Mouse (Mus musculus) testis, postnatal 10 days (tissue): ENCODE results near the gene Gm49380.
"Not testable (repeated sequence)": the region's sequence is repeated elsewhere in the genome, so short reads cannot be mapped to it uniquely, and the experiment has no call there.

Source experiments
- DNase-seq: peaks from one replicate; pipeline ENCODE4 v3.0.0; 2021; ENCODE audit warnings: low spot score

Gene Gm49380

GRCm38 (mm10) chr9:44125026-44125425 lies 11.7 kb upstream of the Gm49380 start:
- no peak for DNase-seq

GRCm38 (mm10) chr9:44124317-44124716 lies 11.0 kb upstream of the Gm49380 start:
- DNase-seq, result no peak

- DNase-seq, result no peak
Observed at GRCm38 (mm10) chr9:44119948-44120465, 6.7 kb upstream of the Gm49380 start.

GRCm38 (mm10) chr9:44119011-44119410 lies 5.7 kb upstream of the Gm49380 start:
- peak; percentile 75 for DNase-seq

GRCm38 (mm10) chr9:44116182-44116581 lies 2.9 kb upstream of the Gm49380 start:
- DNase-seq, result no peak

GRCm38 (mm10) chr9:44115599-44115998 lies 2.3 kb upstream of the Gm49380 start:
- DNase-seq, result no peak

- DNase-seq, result no peak
Observed at GRCm38 (mm10) chr9:44114453-44114852, 1.2 kb upstream of the Gm49380 start.

- DNase-seq, result not testable (repeated sequence)
Observed at GRCm38 (mm10) chr9:44111909-44112308, 1.4 kb downstream of the Gm49380 start.

GRCm38 (mm10) chr9:44109360-44110095 lies 3.8 kb downstream of the Gm49380 start:
- peak; percentile 87 for DNase-seq

GRCm38 (mm10) chr9:44108269-44109055 lies 4.8 kb downstream of the Gm49380 start:
- no peak for DNase-seq

- peak; percentile 84 for DNase-seq
Observed at GRCm38 (mm10) chr9:44107557-44108179, 5.6 kb downstream of the Gm49380 start.

- DNase-seq, result peak; percentile 91
Observed at GRCm38 (mm10) chr9:44107110-44107509, 6.2 kb downstream of the Gm49380 start, which contains the start of gene C1qtnf5. C1qtnf5 (plus strand) TSS chr9:44107245.

GRCm38 (mm10) chr9:44106596-44106995 lies 6.7 kb downstream of the Gm49380 start:
- DNase-seq, result no peak

- DNase-seq, result no peak
Observed at GRCm38 (mm10) chr9:44106182-44106581, 7.1 kb downstream of the Gm49380 start.

- DNase-seq, result no peak
Observed at GRCm38 (mm10) chr9:44105781-44106180, 7.5 kb downstream of the Gm49380 start.

GRCm38 (mm10) chr9:44104881-44105280 lies 8.4 kb downstream of the Gm49380 start:
- no peak for DNase-seq

GRCm38 (mm10) chr9:44101490-44101889 lies 11.8 kb downstream of the Gm49380 start, which contains the start of gene Mfrp:
Mfrp (plus strand) TSS chr9:44101729.
- DNase-seq, result no peak

GRCm38 (mm10) chr9:44096536-44096935 lies 16.8 kb downstream of the Gm49380 start:
- DNase-seq, result no peak

GRCm38 (mm10) chr9:44095781-44096180 lies 17.5 kb downstream of the Gm49380 start:
- DNase-seq, result no peak

- no peak for DNase-seq
Observed at GRCm38 (mm10) chr9:44094737-44095136, 18.6 kb downstream of the Gm49380 start.

GRCm38 (mm10) chr9:44093612-44094503 lies 19.4 kb downstream of the Gm49380 start:
- peak; percentile 87 for DNase-seq
